Mouse (Mus musculus) monocyte, adult 2 months (primary cell): ENCODE results near the gene Wnt10a.

Experiments used
- DNase-seq, 2 experiments: peaks; one replicate each; pipeline ENCODE4 v3.0.0; 2022; ENCODE audit warnings: low spot score in 2 of 2, low read depth in 1 of 2

The Wnt10a gene

GRCm38 (mm10) chr1:74791249-74791648, at the start of gene Wnt10a:
Wnt10a (plus strand) TSS chr1:74791516.
- DNase-seq: no peak

- no peak for DNase-seq
Observed at GRCm38 (mm10) chr1:74747335-74747734, 44.0 kb upstream of the Wnt10a start.

GRCm38 (mm10) chr1:74748643-74749271, 42.6 kb upstream of the Wnt10a start, which contains the start of gene Prkag3:
Prkag3 (minus strand) TSS chr1:74749221.
- DNase-seq: peak in 1 of 2 experiments; percentile 30

GRCm38 (mm10) chr1:74749301-74749700, 42.0 kb upstream of the Wnt10a start:
- DNase-seq: no peak

- no peak for DNase-seq
Observed at GRCm38 (mm10) chr1:74750683-74751082, 40.6 kb upstream of the Wnt10a start.

- no peak for DNase-seq
Observed at GRCm38 (mm10) chr1:74752150-74752549, 39.2 kb upstream of the Wnt10a start.

GRCm38 (mm10) chr1:74752833-74753232, 38.5 kb upstream of the Wnt10a start:
- DNase-seq: no peak

- no peak for DNase-seq
Observed at GRCm38 (mm10) chr1:74753266-74753974, 37.9 kb upstream of the Wnt10a start.

- DNase-seq: no peak
Observed at GRCm38 (mm10) chr1:74754175-74754785, 37.0 kb upstream of the Wnt10a start.

- DNase-seq: no peak
Observed at GRCm38 (mm10) chr1:74759773-74760172, 31.5 kb upstream of the Wnt10a start.

- DNase-seq: peak in 1 of 2 experiments; percentile 67
Observed at GRCm38 (mm10) chr1:74763081-74763480, 28.2 kb upstream of the Wnt10a start.

GRCm38 (mm10) chr1:74770727-74771466, 20.4 kb upstream of the Wnt10a start:
- no peak for DNase-seq

- DNase-seq: no peak
Observed at GRCm38 (mm10) chr1:74771467-74771844, 19.9 kb upstream of the Wnt10a start.

- DNase-seq: no peak
Observed at GRCm38 (mm10) chr1:74771845-74771930, 19.6 kb upstream of the Wnt10a start, which contains the start of gene Wnt6. Wnt6 (plus strand) TSS chr1:74771892.

GRCm38 (mm10) chr1:74771931-74772620, 19.2 kb upstream of the Wnt10a start:
- DNase-seq: no peak

GRCm38 (mm10) chr1:74773136-74773535, 18.2 kb upstream of the Wnt10a start:
- DNase-seq: peak; percentile 47 to 55

- no peak for DNase-seq
Observed at GRCm38 (mm10) chr1:74774062-74774461, 17.3 kb upstream of the Wnt10a start.

- peak; percentile 38 to 69 for DNase-seq
Observed at GRCm38 (mm10) chr1:74775816-74776215, 15.5 kb upstream of the Wnt10a start.

- no peak for DNase-seq
Observed at GRCm38 (mm10) chr1:74778934-74779486, 12.3 kb upstream of the Wnt10a start.

GRCm38 (mm10) chr1:74782045-74782444, 9.3 kb upstream of the Wnt10a start:
- DNase-seq: peak; percentile 52 to 57

GRCm38 (mm10) chr1:74783554-74783953, 7.8 kb upstream of the Wnt10a start:
- DNase-seq: no peak
